In the genomic region with DNA sequence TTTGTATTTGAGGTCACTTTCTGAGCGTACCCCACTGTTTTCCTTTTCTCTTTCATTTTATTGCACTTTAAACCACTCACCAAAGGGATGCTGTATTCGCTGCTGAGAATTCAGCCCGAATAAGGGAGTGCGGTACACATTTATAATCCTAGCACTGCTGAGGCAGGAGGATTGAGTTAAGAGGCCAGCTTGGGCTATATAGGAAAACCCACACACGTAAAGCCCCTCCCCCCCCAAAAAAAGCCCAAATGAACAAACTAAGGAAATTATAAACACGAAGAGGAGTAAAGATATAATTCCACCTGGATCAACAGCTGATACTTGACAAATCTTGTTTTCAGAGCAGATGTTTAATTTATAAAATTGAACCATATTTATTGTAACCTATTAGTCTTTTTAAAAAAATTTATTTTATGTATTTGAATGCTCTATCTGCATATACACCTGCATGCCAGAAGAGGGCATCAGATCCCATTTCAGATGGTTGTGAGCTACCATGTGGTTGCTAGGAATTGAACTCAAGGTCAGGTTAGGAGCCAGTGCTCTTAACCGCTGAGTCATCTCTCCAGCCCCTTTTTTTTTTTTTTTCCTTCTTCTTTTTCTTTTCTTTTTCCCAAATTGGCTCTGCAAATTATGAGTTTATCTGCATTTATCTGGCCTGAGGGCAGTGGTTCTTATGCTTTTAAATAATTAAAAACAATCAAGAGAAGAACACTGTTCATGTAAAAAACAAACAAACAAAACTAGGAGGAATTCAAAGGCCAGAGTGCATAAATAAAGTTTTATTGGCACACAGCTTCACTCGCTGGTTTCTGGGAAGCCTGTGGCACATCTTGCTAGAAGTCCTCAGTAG, we compare ENCODE assay signal across 8 mouse cellular contexts. TPM values are rescaled to one million over a fixed set of nuclear protein-coding genes. Genes with fewer than 3 reads are reported as not detected.
A peak's percentile ranks its signal among the peaks of the same experiment; 100 is the strongest.
DNase-seq lines count a peak whose midpoint lies in the region; ATAC-seq and TF ChIP-seq lines count a peak whose summit lies in the region.

No protein-coding gene starts in this region.

- DNase-seq in heart, postnatal 0 days (ENCODE audit: low spot score): no peak
- no peak for DNase-seq in heart, adult 11 months
- DNase-seq in liver, embryonic 14.5 days (ENCODE audit: low read depth in 3 of 3, low spot score in 3 of 3): no peak
- no peak for DNase-seq in Muller cell, postnatal 12 days (ENCODE audit: inconsistent ontology term)
- DNase-seq in urinary bladder, adult 2 months (ENCODE audit: low spot score): no peak

- H3K27me3 ChIP-seq in heart, postnatal 0 days (ENCODE audit: control insufficient read depth, insufficient read depth, low read length): no peaks in the 10 kb centered on the region
- no peaks in the 10 kb centered on the region for H3K27me3 ChIP-seq in E14TG2a.4 (ENCODE audit: insufficient read depth, low read length)
- H3K27me3 ChIP-seq in embryonic facial prominence, embryonic 12.5 days: peaks cover 4% of the 10 kb centered on the region; the same call in 1 of the 2 replicates
- H3K27me3 ChIP-seq in liver, embryonic 14.5 days (ENCODE audit: control insufficient read depth, insufficient read depth, low read length): no peaks in the 10 kb centered on the region

- peak overlapping the region; percentile 75 for H3K4me2 ChIP-seq in heart, postnatal 0 days (ENCODE audit: low read depth, low read length)
- peak overlapping the region; percentile 82 for H3K4me2 ChIP-seq in embryonic facial prominence, embryonic 12.5 days (replicated peaks)
- peak overlapping the region; percentile 65 for H3K4me2 ChIP-seq in liver, embryonic 14.5 days (ENCODE audit: low read depth)

- peak overlapping the region; percentile 59; the same call in 1 of the 2 replicates for H3K9ac ChIP-seq in heart, postnatal 0 days (replicated peaks; ENCODE audit: low read depth, low read length)
- H3K9ac ChIP-seq in embryonic facial prominence, embryonic 12.5 days: peak overlapping the region; percentile 53; the same call in 1 of the 2 replicates
- H3K9ac ChIP-seq in liver, embryonic 14.5 days (replicated peaks): no peak overlapping the region

- peak overlapping the region; percentile 51 for H3K4me3 ChIP-seq in heart, postnatal 0 days (ENCODE audit: low read depth, low read length)
- peak overlapping the region; percentile 87 for H3K4me3 ChIP-seq in E14TG2a.4 (replicated peaks; ENCODE audit: low read length)
- H3K4me3 ChIP-seq in embryonic facial prominence, embryonic 12.5 days: peak overlapping the region; percentile 47
- peak overlapping the region in 1 of 2 experiments; percentile 45; a peak in 2 of 4 replicates for H3K4me3 ChIP-seq in liver, embryonic 14.5 days (ENCODE audit: insufficient read depth in 1 of 2, low read depth in 2 of 2, low read length in 2 of 2)

- WGBS in heart, postnatal 0 days: 68% methylated on average over 8 of the region's 8 CpGs
- WGBS in embryonic facial prominence, embryonic 12.5 days: 56% methylated on average over 8 of the region's 8 CpGs
- 53% methylated on average over 8 of the region's 8 CpGs for whole genome bisulfite sequencing in liver, embryonic 14.5 days (ENCODE audit: insufficient replicate concordance)

- peak overlapping the region; percentile 88 for H3K27ac ChIP-seq in heart, postnatal 0 days (ENCODE audit: low read depth)
- no peak overlapping the region for H3K27ac ChIP-seq in embryonic facial prominence, embryonic 12.5 days
- H3K27ac ChIP-seq in liver, embryonic 14.5 days: no peak overlapping the region

- no peak for TF ChIP-seq EP300 in heart, postnatal 0 days (IDR thresholded peaks at IDR 0.05; ENCODE audit: low read depth)
- TF ChIP-seq EP300 in liver, embryonic 14.5 days (IDR thresholded peaks at IDR 0.05; ENCODE audit: low read depth): no peak

- no peak for ATAC-seq in heart, postnatal 0 days (ENCODE audit: insufficient read depth, low read depth)
- no peak for ATAC-seq in embryonic facial prominence, embryonic 12.5 days (ENCODE audit: insufficient number of reproducible peaks, insufficient read depth, low FRiP score, low TSS enrichment)
- no peak for ATAC-seq in liver, embryonic 14.5 days (ENCODE audit: insufficient read depth)
- no peak for ATAC-seq in granulocyte monocyte progenitor cell, adult 5-6 weeks (replicated peaks; ENCODE audit: poor library complexity, severe bottlenecking)

- peak; percentile 32 for TF ChIP-seq CTCF in heart, postnatal 0 days (IDR thresholded peaks at IDR 0.05; ENCODE audit: low read depth)
- peak; percentile 44 for TF ChIP-seq CTCF in E14TG2a.4 (conservative IDR thresholded peaks at IDR 0.05; ENCODE audit: low read length)
- 0 out of 2 replicates have a peak, but pooled peaks have one; percentile 19 for TF ChIP-seq CTCF in liver, embryonic 14.5 days (IDR thresholded peaks at IDR 0.05; ENCODE audit: low read depth)

- no peaks in the 10 kb centered on the region for H3K9me3 ChIP-seq in heart, postnatal 0 days (replicated peaks; ENCODE audit: control insufficient read depth, low read length)
- H3K9me3 ChIP-seq in E14TG2a.4 (ENCODE audit: low read length): no peaks in the 10 kb centered on the region
- no peaks in the 10 kb centered on the region for H3K9me3 ChIP-seq in embryonic facial prominence, embryonic 12.5 days
- H3K9me3 ChIP-seq in liver, embryonic 14.5 days (ENCODE audit: control insufficient read depth, low read length): no peaks in the 10 kb centered on the region

- H3K36me3 ChIP-seq in heart, postnatal 0 days (replicated peaks; ENCODE audit: control insufficient read depth, insufficient read depth, low read length): no peaks in the 10 kb centered on the region
- H3K36me3 ChIP-seq in E14TG2a.4 (ENCODE audit: insufficient read depth, low read length): no peaks in the 10 kb centered on the region
- no peaks in the 10 kb centered on the region for H3K36me3 ChIP-seq in embryonic facial prominence, embryonic 12.5 days
- H3K36me3 ChIP-seq in liver, embryonic 14.5 days (replicated peaks; ENCODE audit: control insufficient read depth, insufficient read depth, low read depth): no peaks in the 10 kb centered on the region

- H3K4me1 ChIP-seq in heart, postnatal 0 days (ENCODE audit: control insufficient read depth, insufficient read depth): peaks cover 19% of the 10 kb centered on the region
- H3K4me1 ChIP-seq in E14TG2a.4 (replicated peaks; ENCODE audit: low read depth, low read length): peaks cover 56% of the 10 kb centered on the region
- H3K4me1 ChIP-seq in embryonic facial prominence, embryonic 12.5 days: peaks cover 13% of the 10 kb centered on the region; the same call in 1 of the 2 replicates
- H3K4me1 ChIP-seq in liver, embryonic 14.5 days (replicated peaks; ENCODE audit: control insufficient read depth in 2 of 2, insufficient read depth in 2 of 2, low read length in 1 of 2): peaks cover 3% of the 10 kb centered on the region in 2 experiments; a peak in 2 of 4 replicates

RNA-seq across cellular contexts. Expression of gene Acacb, which starts 30.4 kb away (rescaled TPM):
- total RNA-seq in heart, postnatal 0 days (2014; rRNA removed; ENCODE audit: low replicate concordance): 50.7 and 70.1 TPM in 2 replicates
- 15.3 and 17.5 TPM in 2 replicates for polyA plus RNA-seq in heart, postnatal 0 days (2015; fragmentation: Nextera tagmentation; extraction: Ambion mirVana)
- polyA plus RNA-seq in embryonic facial prominence, embryonic 12.5 days (2016; fragmentation: Nextera tagmentation; extraction: Ambion mirVana): 3.4 and 6.3 TPM in 2 replicates
- 0.22 and 0.29 TPM in 2 replicates for polyA plus RNA-seq in liver, embryonic 14.5 days (2012; rRNA removed)
- polyA plus RNA-seq in liver, embryonic 14.5 days (2014; fragmentation: Nextera tagmentation; extraction: Ambion mirVana): 0.20 and 0.44 TPM in 2 replicates
- 7.7 and 9.6 TPM in 2 replicates for polyA plus RNA-seq in urinary bladder, adult 2 months (2012; rRNA removed)
- total RNA-seq in granulocyte monocyte progenitor cell, adult 5-6 weeks (2014; fragmentation: Nextera tagmentation): 0.45 and 1.7 TPM in 2 replicates
- total RNA-seq in granulocyte monocyte progenitor cell, adult 5-6 weeks (2017): 0.10 and 0.13 TPM in 2 replicates

RNA-seq across cellular contexts. Expression of gene Ung, which starts 46.6 kb away (rescaled TPM):
- total RNA-seq in heart, postnatal 0 days (2014; rRNA removed; ENCODE audit: low replicate concordance): 15.0 and 31.4 TPM in 2 replicates
- 25.0 and 26.5 TPM in 2 replicates for polyA plus RNA-seq in heart, postnatal 0 days (2015; fragmentation: Nextera tagmentation; extraction: Ambion mirVana)
- polyA plus RNA-seq in embryonic facial prominence, embryonic 12.5 days (2016; fragmentation: Nextera tagmentation; extraction: Ambion mirVana): 54.2 and 54.5 TPM in 2 replicates
- 13.1 and 13.3 TPM in 2 replicates for polyA plus RNA-seq in liver, embryonic 14.5 days (2012; rRNA removed)
- 11.0 and 11.4 TPM in 2 replicates for polyA plus RNA-seq in liver, embryonic 14.5 days (2014; fragmentation: Nextera tagmentation; extraction: Ambion mirVana)
- 2.4 and 3.3 TPM in 2 replicates for polyA plus RNA-seq in urinary bladder, adult 2 months (2012; rRNA removed)
- 39.0 and 45.5 TPM in 2 replicates for total RNA-seq in granulocyte monocyte progenitor cell, adult 5-6 weeks (2014; fragmentation: Nextera tagmentation)
- total RNA-seq in granulocyte monocyte progenitor cell, adult 5-6 weeks (2017): 23.6 and 38.6 TPM in 2 replicates

RNA-seq across cellular contexts. Expression of gene Alkbh2, which starts 48.8 kb away (rescaled TPM):
- total RNA-seq in heart, postnatal 0 days (2014; rRNA removed; ENCODE audit: low replicate concordance): 0.27 and 2.4 TPM in 2 replicates
- polyA plus RNA-seq in heart, postnatal 0 days (2015; fragmentation: Nextera tagmentation; extraction: Ambion mirVana): 4.0 and 4.1 TPM in 2 replicates
- polyA plus RNA-seq in embryonic facial prominence, embryonic 12.5 days (2016; fragmentation: Nextera tagmentation; extraction: Ambion mirVana): 14.6 and 14.7 TPM in 2 replicates
- polyA plus RNA-seq in liver, embryonic 14.5 days (2012; rRNA removed): 3.3 and 3.9 TPM in 2 replicates
- polyA plus RNA-seq in liver, embryonic 14.5 days (2014; fragmentation: Nextera tagmentation; extraction: Ambion mirVana): 4.5 and 5.7 TPM in 2 replicates
- polyA plus RNA-seq in urinary bladder, adult 2 months (2012; rRNA removed): 8.8 and 9.4 TPM in 2 replicates
- 12.0 and 14.8 TPM in 2 replicates for total RNA-seq in granulocyte monocyte progenitor cell, adult 5-6 weeks (2014; fragmentation: Nextera tagmentation)
- 2.4 and 9.2 TPM in 2 replicates for total RNA-seq in granulocyte monocyte progenitor cell, adult 5-6 weeks (2017)
